Mouse (Mus musculus): ENCODE data around the gene Ap1b1. TPM values are rescaled to one million over a fixed set of nuclear protein-coding genes. Genes with fewer than 3 reads are reported as not detected.

Ap1b1 gene
- 17.8 TPM for polyA plus RNA-seq (2015; fragmentation: Illumina TruSeq; extraction: RNeasy Lipid Tissue Mini Kit (QIAGEN cat#74804); ENCODE audit: insufficient read depth, low read depth, low replicate concordance)

DNA sequence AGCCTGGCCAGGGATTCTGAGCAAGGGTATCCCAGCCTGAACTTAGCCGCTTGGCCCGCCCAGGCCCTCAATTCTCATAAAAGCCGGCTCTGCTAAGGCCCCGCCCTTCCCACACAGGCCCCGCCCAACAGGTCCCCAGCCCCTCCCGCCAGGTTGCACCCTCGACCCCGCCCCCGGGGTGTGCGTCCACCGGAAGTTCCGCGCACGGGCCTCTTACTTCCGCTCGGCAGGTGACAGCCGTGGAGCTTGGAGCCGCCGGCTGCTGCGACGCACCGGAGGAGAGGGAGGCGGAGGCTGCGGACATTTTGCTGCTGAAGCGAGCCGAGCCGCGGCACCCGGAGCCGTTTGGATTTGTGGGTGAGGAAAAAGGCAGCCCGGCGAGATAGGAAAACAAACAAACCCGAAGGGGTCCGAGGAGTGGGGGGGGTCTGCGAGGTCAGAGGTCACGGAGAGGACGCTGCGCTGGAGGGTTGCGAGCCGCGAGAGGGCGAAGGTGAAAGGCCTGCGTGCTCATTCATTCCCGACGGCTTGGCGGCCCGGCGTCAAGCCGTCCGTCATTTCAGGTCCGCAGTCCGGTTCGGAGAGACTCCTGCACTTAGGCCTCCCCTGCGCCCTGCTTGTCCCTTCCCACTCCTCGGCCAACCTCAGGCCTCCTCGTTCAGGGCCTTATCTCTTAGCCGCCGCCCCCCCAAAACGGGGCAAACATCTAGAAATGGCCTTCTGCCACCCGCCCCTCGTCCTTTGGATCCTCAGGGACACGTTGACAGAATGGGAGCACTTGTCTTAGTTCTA is at the start of gene Ap1b1:
Gene Ap1b1 (plus strand): TSS at position 130 of the 792 bp plus-strand sequence.

DNA sequence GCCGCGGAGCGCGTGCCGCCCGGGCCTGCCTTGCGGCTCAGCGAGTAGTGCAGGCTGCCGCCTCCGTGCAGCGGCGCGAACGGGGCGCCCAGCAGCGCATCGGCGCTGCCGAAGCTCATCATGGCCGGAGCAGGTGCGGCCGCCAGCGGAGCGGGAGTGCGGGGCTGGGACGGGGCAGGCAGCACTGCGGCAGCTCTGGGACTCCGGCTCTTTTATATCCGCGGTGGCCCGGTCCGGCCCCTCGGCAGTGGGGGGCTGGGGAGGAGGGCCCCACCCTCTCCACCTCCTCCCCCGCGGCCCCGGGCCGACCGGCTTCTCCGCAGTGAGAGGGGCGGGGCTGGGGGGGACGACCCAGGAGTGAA is 38.8 kb upstream of the Ap1b1 start, which contains the start of gene Nefh:
Gene Nefh (minus strand): TSS at position 252 of the 362 bp plus-strand sequence.

DNA sequence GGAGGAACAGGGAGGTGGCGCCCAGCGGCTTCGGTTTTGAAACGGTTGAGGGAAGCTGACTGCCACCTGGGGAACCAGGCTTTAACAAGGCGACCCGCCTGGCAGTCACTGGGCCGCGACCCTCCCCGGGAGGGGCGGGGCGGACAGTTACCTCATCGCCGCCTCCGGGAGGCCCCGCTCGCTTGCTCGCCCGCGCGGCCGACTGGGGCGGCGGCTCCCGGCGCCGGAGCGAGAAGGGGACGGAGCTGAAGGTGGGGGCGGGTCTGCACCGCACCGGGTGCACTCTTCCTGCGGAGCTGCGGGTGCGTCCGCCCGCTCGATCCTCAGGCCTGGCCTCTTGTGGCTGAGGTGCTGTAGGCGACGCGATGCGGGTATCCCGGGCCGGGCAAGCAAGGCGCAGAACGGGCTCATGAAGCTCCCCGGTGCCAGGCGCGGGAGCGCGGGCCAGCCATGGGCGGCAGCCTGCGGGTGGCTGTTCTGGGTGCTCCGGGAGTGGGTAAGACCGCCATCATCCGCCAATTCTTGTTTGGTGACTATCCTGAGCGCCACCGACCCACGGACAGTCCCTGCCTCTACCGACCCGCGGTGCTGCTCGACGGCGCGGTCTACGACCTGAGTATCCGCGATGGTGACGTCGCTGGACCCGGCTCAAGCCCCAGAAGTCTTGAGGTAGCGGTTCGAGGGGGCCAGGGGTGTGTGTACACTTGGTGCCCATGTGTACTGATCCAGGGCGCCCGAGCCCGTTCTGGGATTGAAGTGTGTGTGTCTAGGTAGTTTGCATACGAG is 71.4 kb downstream of the Ap1b1 start, which contains the start of gene Rasl10a:
Gene Rasl10a (plus strand): TSS at position 273 of the 786 bp plus-strand sequence.

DNA sequence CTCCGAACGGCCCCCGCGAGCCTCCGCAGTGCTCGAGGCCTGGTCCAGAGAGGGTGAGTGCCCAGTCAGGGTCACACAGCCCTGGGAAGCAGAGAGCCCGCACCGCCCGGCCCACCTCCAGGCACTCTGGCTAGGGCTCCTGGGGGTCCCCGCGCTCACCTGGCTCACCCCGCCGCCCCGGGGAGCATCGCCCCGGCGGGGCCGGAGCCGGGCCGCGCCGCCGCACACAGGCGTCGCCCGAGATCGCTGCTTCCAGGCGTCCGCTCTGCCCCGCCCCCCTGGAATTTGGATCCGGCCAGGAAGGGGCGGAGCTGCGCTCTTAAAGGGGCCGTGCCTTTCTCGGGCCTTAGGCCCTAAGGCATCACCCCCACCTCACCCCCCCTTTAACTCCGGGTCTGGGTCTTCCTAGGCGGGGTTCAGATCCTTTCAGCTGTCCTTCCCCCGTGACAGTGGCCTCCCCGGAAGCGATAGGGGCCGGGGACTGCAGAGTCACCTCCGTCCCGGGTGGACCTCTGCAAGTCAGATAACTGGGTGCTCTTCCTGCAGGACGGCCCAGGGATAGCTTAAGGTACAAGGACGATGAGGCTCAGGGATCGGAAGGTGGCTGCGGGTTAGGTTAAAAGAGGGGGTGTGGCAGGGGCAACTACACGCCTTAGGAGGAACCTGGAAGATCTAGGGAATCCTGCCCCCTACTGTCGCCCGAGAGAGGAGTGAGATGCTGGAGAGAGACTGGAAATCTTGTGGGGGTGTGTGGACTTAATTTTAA is 78.6 kb downstream of the Ap1b1 start, which contains the start of gene Gas2l1:
Gene Gas2l1 (minus strand): TSS at position 272 of the 766 bp plus-strand sequence.

Other genes with a start within 250 kb of the Ap1b1 start
- 2.9 TPM for gene Cabp7, start 240.0 kb upstream of the Ap1b1 start, polyA plus RNA-seq (2015; fragmentation: Illumina TruSeq; extraction: RNeasy Lipid Tissue Mini Kit (QIAGEN cat#74804); ENCODE audit: insufficient read depth, low read depth, low replicate concordance)
- gene Nf2, start 137.3 kb upstream of the Ap1b1 start, polyA plus RNA-seq (2015; fragmentation: Illumina TruSeq; extraction: RNeasy Lipid Tissue Mini Kit (QIAGEN cat#74804); ENCODE audit: insufficient read depth, low read depth, low replicate concordance): 14.9 TPM
- gene Nipsnap1, start 112.9 kb upstream of the Ap1b1 start, polyA plus RNA-seq (2015; fragmentation: Illumina TruSeq; extraction: RNeasy Lipid Tissue Mini Kit (QIAGEN cat#74804); ENCODE audit: insufficient read depth, low read depth, low replicate concordance): 4.2 TPM
- 5.7 TPM for gene Thoc5, start 91.5 kb upstream of the Ap1b1 start, polyA plus RNA-seq (2015; fragmentation: Illumina TruSeq; extraction: RNeasy Lipid Tissue Mini Kit (QIAGEN cat#74804); ENCODE audit: insufficient read depth, low read depth, low replicate concordance)
- not detected for gene Nefh, start 38.8 kb upstream of the Ap1b1 start, polyA plus RNA-seq (2015; fragmentation: Illumina TruSeq; extraction: RNeasy Lipid Tissue Mini Kit (QIAGEN cat#74804); ENCODE audit: insufficient read depth, low read depth, low replicate concordance)
- not detected for gene Rasl10a, start 71.3 kb downstream of the Ap1b1 start, polyA plus RNA-seq (2015; fragmentation: Illumina TruSeq; extraction: RNeasy Lipid Tissue Mini Kit (QIAGEN cat#74804); ENCODE audit: insufficient read depth, low read depth, low replicate concordance)
- 11.4 TPM for gene Gas2l1, start 78.5 kb downstream of the Ap1b1 start, polyA plus RNA-seq (2015; fragmentation: Illumina TruSeq; extraction: RNeasy Lipid Tissue Mini Kit (QIAGEN cat#74804); ENCODE audit: insufficient read depth, low read depth, low replicate concordance)
- 7.2 TPM for gene Rhbdd3, start 112.1 kb downstream of the Ap1b1 start, polyA plus RNA-seq (2015; fragmentation: Illumina TruSeq; extraction: RNeasy Lipid Tissue Mini Kit (QIAGEN cat#74804); ENCODE audit: insufficient read depth, low read depth, low replicate concordance)
- gene Ewsr1, start 112.4 kb downstream of the Ap1b1 start, polyA plus RNA-seq (2015; fragmentation: Illumina TruSeq; extraction: RNeasy Lipid Tissue Mini Kit (QIAGEN cat#74804); ENCODE audit: insufficient read depth, low read depth, low replicate concordance): 92.0 TPM
- 3.7 TPM for gene Emid1, start 165.4 kb downstream of the Ap1b1 start, polyA plus RNA-seq (2015; fragmentation: Illumina TruSeq; extraction: RNeasy Lipid Tissue Mini Kit (QIAGEN cat#74804); ENCODE audit: insufficient read depth, low read depth, low replicate concordance)

Measured in pancreas, adult 10 weeks (tissue).